18 mouse cellular contexts compared by ENCODE assay signal in the genomic region with DNA sequence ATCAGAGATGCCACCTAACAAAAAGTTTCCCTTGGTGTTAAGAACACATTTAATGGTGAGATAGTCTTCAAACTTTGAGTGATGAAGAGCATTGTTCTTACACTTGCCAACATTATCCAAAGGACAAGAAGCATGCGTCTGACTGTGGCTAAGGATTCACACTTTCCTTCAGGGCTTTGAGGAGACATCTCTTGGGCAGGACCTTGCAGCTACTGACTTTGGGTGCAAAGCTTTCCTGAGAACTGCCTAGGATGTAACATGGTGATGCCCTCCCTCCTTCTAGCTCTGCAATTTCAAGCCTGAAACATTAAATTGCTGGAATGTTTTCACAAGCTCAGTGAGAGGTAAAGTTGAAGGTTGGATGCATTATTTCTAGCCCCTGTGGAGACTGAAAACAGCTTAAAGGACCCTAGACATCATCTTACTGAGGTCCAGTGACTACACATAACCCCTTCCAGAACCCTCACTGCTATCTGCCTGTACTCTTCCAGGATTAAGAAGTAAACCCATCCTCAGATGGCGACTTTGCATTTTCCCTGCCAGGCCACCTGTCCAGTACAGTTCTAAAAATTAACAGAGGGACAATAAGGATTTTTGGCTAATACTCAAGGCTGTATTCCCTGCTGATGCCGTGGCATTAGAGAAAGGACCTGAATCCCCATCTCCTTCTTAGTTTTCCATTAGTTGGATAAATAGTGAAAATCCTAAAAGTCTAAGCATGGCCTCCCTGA.
DNase-seq lines count a peak whose midpoint lies in the region; ATAC-seq lines count a peak whose summit lies in the region.
"Had no signal": no experiment of that assay in that cellular context is flagged by ENCODE, and none has a peak within 500 bp of the region (broad histone marks: within the 10 kb centered on the region; RNA-seq: fewer than 3 reads in every experiment).

No protein-coding gene starts in this region.

- 90% methylated on average over 3 of the region's 3 CpGs for whole genome bisulfite sequencing in intestine, embryonic 16.5 days

- no peak overlapping the region for H3K4me2 ChIP-seq in intestine, embryonic 16.5 days (ENCODE audit: low read depth, low read length)
- H3K4me2 ChIP-seq: heart, embryonic 13.5 days; hindbrain, embryonic 12.5 days had no signal

- ATAC-seq in intestine, embryonic 16.5 days = no peak
- ATAC-seq: forebrain, embryonic 14.5 days; hindbrain, postnatal 0 days had no signal

- no peaks in the 10 kb centered on the region for H3K9me3 ChIP-seq in intestine, embryonic 16.5 days (ENCODE audit: control insufficient read depth, low read length)
- H3K9me3 ChIP-seq: embryonic facial prominence, embryonic 10.5 days; heart, embryonic 13.5 days; hindbrain, embryonic 12.5 days had no signal

- no peak overlapping the region for H3K4me3 ChIP-seq in intestine, embryonic 16.5 days (ENCODE audit: low read length)
- H3K4me3 ChIP-seq: embryonic facial prominence, embryonic 10.5 days; gastrocnemius, adult 2 months; heart, embryonic 13.5 days; hindbrain, embryonic 12.5 days had no signal

- H3K36me3 ChIP-seq in intestine, embryonic 16.5 days (ENCODE audit: control insufficient read depth, insufficient read depth, low read length) = no peaks in the 10 kb centered on the region
- H3K36me3 ChIP-seq: embryonic facial prominence, embryonic 10.5 days; heart, embryonic 13.5 days; hindbrain, embryonic 12.5 days had no signal

- H3K27ac ChIP-seq in intestine, embryonic 16.5 days (ENCODE audit: low read length) = no peak overlapping the region
- H3K27ac ChIP-seq: embryonic facial prominence, embryonic 10.5 days; gastrocnemius, adult 2 months; heart, embryonic 13.5 days; hindbrain, embryonic 12.5 days; hindbrain, postnatal 0 days had no signal

- no peaks in the 10 kb centered on the region for H3K4me1 ChIP-seq in intestine, embryonic 16.5 days (ENCODE audit: control insufficient read depth, insufficient read depth, low read length)
- H3K4me1 ChIP-seq: embryonic facial prominence, embryonic 10.5 days; heart, embryonic 13.5 days; hindbrain, embryonic 12.5 days had no signal

- H3K9ac ChIP-seq in intestine, embryonic 16.5 days (ENCODE audit: low read depth, low read length) = no peak overlapping the region
- H3K9ac ChIP-seq: heart, embryonic 13.5 days; hindbrain, embryonic 12.5 days had no signal

- intact Hi-C loops in heart, postnatal 36 days (cut with DNase I) = no loop called here

- peak; percentile 52 for DNase-seq in heart, adult 11 months
- no peak for DNase-seq in heart, postnatal 36 days
- DNase-seq in cerebellum, adult 18-20 months = peak; percentile 72 to 82
- DNase-seq in cerebellum, adult 9-11 months = peak; percentile 90
- peak; percentile 67 to 77 for DNase-seq in cerebellum, postnatal 36 days
- no peak for DNase-seq in liver
- no peak for DNase-seq in spleen, postnatal 10 days (ENCODE audit: low spot score in 2 of 2)
- DNase-seq: adrenal gland, postnatal 10 days; gastrocnemius, adult 2 months; gastrocnemius, postnatal 25 days; heart, postnatal 4 days; kidney, adult 18-20 months had no signal

- no peaks in the 10 kb centered on the region for H3K27me3 ChIP-seq in intestine, embryonic 16.5 days (replicated peaks; ENCODE audit: control insufficient read depth, insufficient read depth, low read length)
- H3K27me3 ChIP-seq: heart, embryonic 13.5 days; hindbrain, embryonic 12.5 days had no signal

Comparison
In these comparisons a context has a peak if more than half of its experiments do, and no peak if none do; other contexts are left out.
1. DNase-seq: peak in heart, adult 11 months (single experiment), cerebellum, adult 18-20 months (2 of 2), cerebellum, adult 9-11 months (single experiment) and cerebellum, postnatal 36 days (2 of 2); none in heart, postnatal 36 days (0 of 2), liver (single experiment) and spleen, postnatal 10 days (0 of 2).